Mouse (Mus musculus) heart, embryonic 12.5 days (tissue): Measurements from ENCODE around the gene Mapk13. TPM values are rescaled to one million over a fixed set of nuclear protein-coding genes. Genes with fewer than 3 reads are reported as not detected.
A peak's percentile ranks its signal among the peaks of the same experiment; 100 is the strongest.

Experiments
- ATAC-seq: fragments of 200-750 bp; cut with Nextera tagmentation; 2 replicates; pipeline ENCODE4 v1.8.0; 2017; ENCODE audit warnings: moderate TSS enrichment, moderate library complexity; ENCODE audit not compliant: insufficient number of reproducible peaks, low FRiP score
- H3K27ac ChIP-seq: fragments of 300-500 bp; sonication (generic); 2 replicates; pipeline ENCODE4 v1.5.1; 2016; ENCODE audit warnings: mild to moderate bottlenecking, moderate library complexity; ENCODE audit not compliant: poor library complexity, severe bottlenecking
- H3K27me3 ChIP-seq: fragments of 300-500 bp; sonication (generic); replicated peaks from 2 replicates; pipeline ENCODE4 v1.6.1; 2016; ENCODE audit warnings: mild to moderate bottlenecking, moderate library complexity
- H3K36me3 ChIP-seq: fragments of 300-500 bp; sonication (generic); 2 replicates; pipeline ENCODE4 v1.6.1; 2016; ENCODE audit warnings: mild to moderate bottlenecking, moderate library complexity
- H3K4me1 ChIP-seq: fragments of 300-500 bp; sonication (generic); replicated peaks from 2 replicates; pipeline ENCODE4 v1.6.1; 2016; ENCODE audit warnings: mild to moderate bottlenecking
- H3K4me2 ChIP-seq: fragments of 300-500 bp; sonication (generic); 2 replicates; pipeline ENCODE4 v1.6.1; 2016; ENCODE audit warnings: mild to moderate bottlenecking, moderate library complexity
- H3K4me3 ChIP-seq: fragments of 300-500 bp; sonication (generic); 2 replicates; pipeline ENCODE4 v1.5.1; 2016; ENCODE audit warnings: mild to moderate bottlenecking
- H3K9ac ChIP-seq: fragments of 300-500 bp; sonication (generic); 2 replicates; pipeline ENCODE4 v1.6.1; 2016; ENCODE audit warnings: mild to moderate bottlenecking, moderate library complexity
- H3K9me3 ChIP-seq: fragments of 300-500 bp; sonication (generic); replicated peaks from 2 replicates; pipeline ENCODE4 v1.6.1; 2016; ENCODE audit warnings: mild to moderate bottlenecking, moderate library complexity
- WGBS: fragments of 180-500 bp; shearing (Covaris S2); methylation state at CpG from one replicate; pipeline ENCODE4 v1.1.7; 2016; 5-methylcytosine and 5-hydroxymethylcytosine counted together
- polyA plus RNA-seq: library from polyadenylated mRNA; unstranded; fragments of >200 nt; fragmentation: Nextera tagmentation; extraction: Ambion mirVana; gene quantifications from 2 replicates; pipeline ENCODE4 v1.2.1, GENCODE M21; 2016

Gene Mapk13
- polyA plus RNA-seq, 1 experiment from 2014 or later = 3.2 TPM

GRCm38 (mm10) chr17:28800281-28800670 is 31.2 kb downstream of the Mapk13 start:
- Histone ChIP-seq H3K9ac (peak overlapping the region; percentile 100), H3K4me3 (peak overlapping the region; percentile 89), H3K27me3 (no peaks in the 10 kb centered on the region), H3K27ac (peak overlapping the region; percentile 99), H3K36me3 (no peaks in the 10 kb centered on the region), H3K9me3 (peaks cover 2% of the 10 kb centered on the region), H3K4me1 (peaks cover 24% of the 10 kb centered on the region), H3K4me2 (peak overlapping the region; percentile 98)
- under 1% methylated on average over 15 of the region's 15 CpGs for WGBS
- peak; percentile 12 for ATAC-seq

GRCm38 (mm10) chr17:28800671-28801412 is 31.7 kb downstream of the Mapk13 start, which contains the start of gene Brpf3:
Gene Brpf3 (plus strand): TSS chr17:28801090.
- 1% methylated on average over 53 of the region's 99 CpGs for WGBS
- Histone ChIP-seq H3K27me3 (no peaks in the 10 kb centered on the region), H3K4me3 (peak within 1 kb of the TSS; percentile 89), H3K9ac (peak within 1 kb of the TSS; percentile 100), H3K27ac (peak within 1 kb of the TSS; percentile 99), H3K9me3 (no peaks in the 10 kb centered on the region), H3K4me1 (peaks cover 24% of the 10 kb centered on the region), H3K36me3 (peaks cover under 1% of the 10 kb centered on the region), H3K4me2 (peak within 1 kb of the TSS; percentile 98)
- peak; percentile 80 for ATAC-seq

GRCm38 (mm10) chr17:28801474-28802005 is 32.4 kb downstream of the Mapk13 start:
- H3K36me3 ChIP-seq = peaks cover 8% of the 10 kb centered on the region
- no peaks in the 10 kb centered on the region for H3K27me3 ChIP-seq
- no peaks in the 10 kb centered on the region for H3K9me3 ChIP-seq
- peak overlapping the region; percentile 99 for H3K27ac ChIP-seq
- peaks cover 24% of the 10 kb centered on the region for H3K4me1 ChIP-seq
- ATAC-seq = peak; percentile 98
- peak overlapping the region; percentile 89 for H3K4me3 ChIP-seq
- H3K9ac ChIP-seq = peak overlapping the region; percentile 100
- 0% methylated on average over 37 of the region's 42 CpGs for WGBS
- peak overlapping the region; percentile 98 for H3K4me2 ChIP-seq

GRCm38 (mm10) chr17:28802006-28802481 is 32.9 kb downstream of the Mapk13 start:
- Histone ChIP-seq H3K27me3 (no peaks in the 10 kb centered on the region), H3K9me3 (no peaks in the 10 kb centered on the region), H3K36me3 (peaks cover 13% of the 10 kb centered on the region), H3K4me1 (peaks cover 24% of the 10 kb centered on the region), H3K4me3 (peak overlapping the region; percentile 89), H3K27ac (0 out of 2 replicates have a peak overlapping the region, but pooled peaks have one; percentile 31), H3K9ac (peak overlapping the region; percentile 79), H3K4me2 (peak overlapping the region; percentile 98)
- peak; percentile 12 for ATAC-seq
- under 1% methylated on average over 18 of the region's 18 CpGs for WGBS

- Histone ChIP-seq H3K27me3 (no peaks in the 10 kb centered on the region), H3K27ac (0 out of 2 replicates have a peak overlapping the region, but pooled peaks have one; percentile 3), H3K4me2 (peak overlapping the region; percentile 98), H3K9ac (no peak overlapping the region), H3K4me1 (peaks cover 24% of the 10 kb centered on the region), H3K4me3 (no peak overlapping the region), H3K9me3 (no peaks in the 10 kb centered on the region), H3K36me3 (peaks cover 24% of the 10 kb centered on the region)
- no peak for ATAC-seq
- WGBS = 46% methylated on average over 1 of the region's 1 CpGs
These were observed 34.2 kb downstream of the Mapk13 start for GRCm38 (mm10) chr17:28803316-28803715.

GRCm38 (mm10) chr17:28804973-28805372 is 35.9 kb downstream of the Mapk13 start:
- no peak overlapping the region for H3K27ac ChIP-seq
- H3K27me3 ChIP-seq = no peaks in the 10 kb centered on the region
- WGBS = 81% methylated on average over 6 of the region's 6 CpGs
- peaks cover 40% of the 10 kb centered on the region for H3K36me3 ChIP-seq
- H3K4me3 ChIP-seq = no peak overlapping the region
- H3K4me1 ChIP-seq = peaks cover 25% of the 10 kb centered on the region
- H3K4me2 ChIP-seq = no peak overlapping the region
- no peaks in the 10 kb centered on the region for H3K9me3 ChIP-seq
- ATAC-seq = no peak
- H3K9ac ChIP-seq = no peak overlapping the region

- Histone ChIP-seq H3K4me2 (no peak overlapping the region), H3K9me3 (no peaks in the 10 kb centered on the region), H3K27ac (no peak overlapping the region), H3K27me3 (no peaks in the 10 kb centered on the region), H3K9ac (no peak overlapping the region), H3K4me1 (peaks cover 27% of the 10 kb centered on the region), H3K36me3 (peaks cover 57% of the 10 kb centered on the region), H3K4me3 (no peak overlapping the region)
- no peak for ATAC-seq
- WGBS = 96% methylated on average over 19 of the region's 19 CpGs
These were observed 37.7 kb downstream of the Mapk13 start for GRCm38 (mm10) chr17:28806770-28807169.

GRCm38 (mm10) chr17:28808714-28809113 is 39.6 kb downstream of the Mapk13 start:
- Histone ChIP-seq H3K9me3 (no peaks in the 10 kb centered on the region), H3K36me3 (peaks cover 74% of the 10 kb centered on the region), H3K4me1 (peaks cover 12% of the 10 kb centered on the region; the same call in 1 of the 2 replicates), H3K27ac (no peak overlapping the region), H3K9ac (no peak overlapping the region), H3K4me2 (no peak overlapping the region), H3K27me3 (no peaks in the 10 kb centered on the region), H3K4me3 (no peak overlapping the region)
- ATAC-seq = no peak
- WGBS = 88% methylated on average over 8 of the region's 8 CpGs

GRCm38 (mm10) chr17:28809175-28809831 is 40.2 kb downstream of the Mapk13 start:
- Histone ChIP-seq H3K4me3 (no peak overlapping the region), H3K4me2 (no peak overlapping the region), H3K9ac (no peak overlapping the region), H3K27me3 (no peaks in the 10 kb centered on the region), H3K9me3 (no peaks in the 10 kb centered on the region), H3K4me1 (peaks cover 12% of the 10 kb centered on the region), H3K36me3 (peaks cover 80% of the 10 kb centered on the region), H3K27ac (peak overlapping the region; percentile 8; the same call in 1 of the 2 replicates)
- 84% methylated on average over 10 of the region's 10 CpGs for WGBS
- peak; percentile 86 for ATAC-seq

GRCm38 (mm10) chr17:28812345-28812744 is 43.2 kb downstream of the Mapk13 start:
- no peaks in the 10 kb centered on the region for H3K9me3 ChIP-seq
- H3K36me3 ChIP-seq = peaks cover 81% of the 10 kb centered on the region
- peaks cover 37% of the 10 kb centered on the region for H3K4me1 ChIP-seq
- H3K27ac ChIP-seq = no peak overlapping the region
- H3K4me3 ChIP-seq = no peak overlapping the region
- H3K9ac ChIP-seq = no peak overlapping the region
- H3K4me2 ChIP-seq = no peak overlapping the region
- 85% methylated on average over 10 of the region's 10 CpGs for WGBS
- ATAC-seq = no peak
- H3K27me3 ChIP-seq = no peaks in the 10 kb centered on the region

GRCm38 (mm10) chr17:28814529-28815097 is 45.5 kb downstream of the Mapk13 start:
- peak overlapping the region; percentile 88 for H3K27ac ChIP-seq
- no peaks in the 10 kb centered on the region for H3K9me3 ChIP-seq
- peaks cover 82% of the 10 kb centered on the region for H3K36me3 ChIP-seq
- no peak overlapping the region for H3K9ac ChIP-seq
- 83% methylated on average over 18 of the region's 18 CpGs for WGBS
- peaks cover 31% of the 10 kb centered on the region for H3K4me1 ChIP-seq
- no peak overlapping the region for H3K4me3 ChIP-seq
- no peaks in the 10 kb centered on the region for H3K27me3 ChIP-seq
- no peak overlapping the region for H3K4me2 ChIP-seq
- ATAC-seq = 0 out of 2 replicates have a peak, but pooled peaks have one; percentile 27
